Mouse (Mus musculus) left cerebral cortex, postnatal 36 days (tissue): ENCODE measurements around the gene Prmt3. TPM values are rescaled to one million over a fixed set of nuclear protein-coding genes. Genes with fewer than 3 reads are reported as not detected.
A peak's percentile ranks its signal among the peaks of the same experiment; 100 is the strongest.

ENCODE experiments used
- DNase-seq, 2 experiments: peaks; one replicate each; pipeline ENCODE4 v3.0.0; 2021 to 2022; ENCODE audit warnings: low spot score in 2 of 2, mixed read lengths in 1 of 2
- intact Hi-C: fragments of 180-260 bp; cut with DNase I; formaldehyde crosslinking; loops from one replicate; pipeline ENCODE4 v1.15.1; 2025
- total RNA-seq, 2 experiments: library from RNA; stranded (reverse); gene quantifications; 2 replicates each; pipeline ENCODE4 v1.2.3; 2021

Gene Prmt3
- 10 to 100 TPM; 30.1 to 34.4 TPM for total RNA-seq

DNA sequence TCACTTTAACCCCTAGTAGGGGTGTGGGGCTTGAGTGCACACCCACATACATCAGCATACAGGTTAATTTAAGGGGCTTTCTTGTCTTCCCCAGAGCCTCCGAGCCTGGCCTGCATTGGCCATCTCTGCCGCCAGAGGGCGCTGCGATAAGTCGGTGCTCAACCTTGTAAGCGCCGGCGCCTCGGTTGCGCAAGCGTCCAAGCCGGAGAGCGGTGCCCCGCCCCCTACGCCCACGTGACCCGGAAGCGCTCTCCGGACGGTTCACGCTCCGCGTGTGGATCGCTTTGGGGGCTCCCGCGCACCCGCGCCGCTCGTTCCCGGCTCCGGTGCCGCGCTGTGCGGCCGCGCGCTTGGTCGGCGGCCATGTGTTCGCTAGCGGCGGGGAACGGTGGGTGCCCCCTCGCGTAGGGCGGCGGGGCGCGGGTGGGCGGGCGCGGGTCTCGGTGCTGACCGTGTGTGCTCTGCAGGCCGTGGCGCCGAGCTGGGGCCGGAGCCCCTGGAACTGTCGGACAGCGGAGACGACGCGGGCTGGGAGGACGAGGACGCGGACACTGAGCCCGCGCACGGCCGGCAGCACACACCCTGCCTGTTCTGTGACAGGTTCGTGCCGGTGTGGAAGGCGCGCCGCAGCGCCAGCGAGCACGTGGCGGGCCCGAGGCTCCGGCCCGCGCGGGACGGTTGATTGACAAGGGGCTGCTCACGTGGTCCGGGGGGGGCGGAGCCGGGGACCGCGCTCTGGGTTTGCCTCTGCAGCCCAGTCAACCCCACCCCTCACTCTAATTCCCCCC is at the start of gene Prmt3:
Prmt3 (plus strand) TSS at position 233 of the 788 bp plus-strand sequence.
- DNase-seq = peak; percentile 98
- intact Hi-C loops = loop anchor here (1.0 kb wide), 1 partner anchor 145 kb away; no protein-coding TSS in a partner anchor

DNA sequence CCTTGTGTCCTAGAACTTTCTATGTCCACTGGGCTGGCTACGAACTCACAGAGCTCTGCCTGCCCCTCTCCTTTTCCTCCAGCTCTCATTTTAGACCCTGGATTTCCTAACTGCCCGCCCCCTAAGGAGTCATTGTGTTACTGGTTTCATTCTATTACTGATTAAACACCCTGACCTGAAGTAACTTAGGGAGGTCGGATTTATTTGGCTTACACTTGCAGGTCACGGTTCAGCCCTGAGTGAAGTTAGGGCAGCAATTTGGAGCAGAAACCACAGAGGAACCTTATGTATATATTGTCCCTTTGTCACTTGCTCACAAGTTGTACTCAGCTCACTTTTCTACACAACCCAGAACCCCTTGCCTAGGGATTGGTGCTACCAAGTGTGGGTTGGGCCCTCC is 43.8 kb upstream of the Prmt3 start:
- no peak for DNase-seq
- intact Hi-C loops = no loop called here

DNA sequence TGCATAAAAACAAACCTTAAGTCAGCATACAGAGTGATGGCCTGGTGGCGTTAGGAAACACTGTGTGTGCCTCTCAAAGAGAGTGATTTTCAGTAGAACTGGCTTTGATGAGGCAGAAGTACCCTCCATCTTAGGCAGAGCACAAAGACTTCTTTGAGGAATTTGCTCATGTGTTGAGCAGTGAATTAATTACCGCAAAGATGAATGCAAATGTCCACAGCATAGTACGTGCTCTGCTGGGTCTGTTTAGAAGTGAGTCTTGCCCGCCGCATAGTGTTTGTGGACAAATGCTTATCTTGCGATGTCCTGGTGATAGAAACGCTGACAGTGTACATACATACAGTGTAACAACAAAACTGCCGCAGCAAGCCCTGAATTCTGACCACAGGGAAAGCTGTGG is 38.7 kb upstream of the Prmt3 start:
- DNase-seq = no peak
- intact Hi-C loops = no loop called here

DNA sequence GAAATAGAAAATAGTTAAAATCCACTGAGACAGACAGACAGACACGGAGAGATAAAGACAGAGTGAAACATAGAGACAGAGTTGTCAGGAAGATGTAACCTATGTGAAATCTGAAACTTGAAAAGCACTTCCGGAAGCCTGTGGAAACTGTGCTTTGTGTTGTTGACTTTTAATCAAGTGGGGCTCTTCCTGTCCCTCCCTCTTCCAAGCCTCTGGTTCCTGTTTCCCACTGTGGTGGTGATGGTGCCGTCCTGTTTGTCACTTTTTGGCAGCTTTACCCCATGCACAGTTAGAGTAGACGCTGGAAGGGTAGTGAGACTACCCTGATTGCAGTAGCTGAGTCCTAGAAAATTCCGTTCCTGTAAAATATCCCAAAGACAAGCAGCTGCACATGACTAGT is 36.7 kb upstream of the Prmt3 start:
- intact Hi-C loops = no loop called here
- no peak for DNase-seq

DNA sequence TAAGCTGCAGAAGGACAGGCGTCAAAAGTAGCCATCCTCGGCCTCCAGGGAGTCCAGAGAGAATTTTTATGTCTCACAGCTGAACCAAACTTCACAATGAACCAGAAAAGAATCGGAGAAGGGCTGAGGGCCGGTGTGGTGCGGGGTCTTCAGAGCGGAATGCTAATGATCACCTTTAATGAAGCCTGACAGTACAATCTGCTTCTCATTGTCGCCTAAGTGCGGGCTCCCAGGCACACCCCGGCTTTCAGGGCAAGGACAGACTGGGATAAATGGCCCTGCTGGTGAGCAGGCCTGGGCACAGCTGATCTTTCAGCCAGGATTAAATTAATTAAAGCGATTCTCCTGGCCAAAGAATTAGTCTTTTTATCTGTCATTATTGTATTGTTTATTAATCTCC is 36.2 kb upstream of the Prmt3 start:
- no peak for DNase-seq
- intact Hi-C loops = no loop called here

DNA sequence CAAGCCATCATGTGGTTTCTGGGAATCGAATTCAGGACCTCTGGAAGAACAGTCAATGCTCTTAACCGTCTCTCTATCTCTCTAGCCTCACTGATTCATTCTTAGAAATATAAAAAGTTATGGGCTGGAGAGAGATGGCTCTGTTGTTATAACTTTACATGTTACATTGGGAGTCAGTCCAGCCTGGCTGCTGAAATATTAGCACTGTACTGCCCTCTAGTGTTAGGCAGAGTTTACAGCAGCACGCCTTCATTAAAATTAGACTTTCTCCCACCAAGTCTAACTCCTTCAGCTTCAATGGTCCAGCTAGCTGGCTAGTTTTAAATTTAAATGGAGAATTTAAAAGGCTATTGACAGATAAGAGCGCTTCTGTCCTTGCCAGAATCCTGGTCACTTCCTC is 27.0 kb upstream of the Prmt3 start:
- intact Hi-C loops = loop anchor here (5.0 kb wide), 1 partner anchor 279 kb away; no protein-coding TSS in a partner anchor
- no peak for DNase-seq

DNA sequence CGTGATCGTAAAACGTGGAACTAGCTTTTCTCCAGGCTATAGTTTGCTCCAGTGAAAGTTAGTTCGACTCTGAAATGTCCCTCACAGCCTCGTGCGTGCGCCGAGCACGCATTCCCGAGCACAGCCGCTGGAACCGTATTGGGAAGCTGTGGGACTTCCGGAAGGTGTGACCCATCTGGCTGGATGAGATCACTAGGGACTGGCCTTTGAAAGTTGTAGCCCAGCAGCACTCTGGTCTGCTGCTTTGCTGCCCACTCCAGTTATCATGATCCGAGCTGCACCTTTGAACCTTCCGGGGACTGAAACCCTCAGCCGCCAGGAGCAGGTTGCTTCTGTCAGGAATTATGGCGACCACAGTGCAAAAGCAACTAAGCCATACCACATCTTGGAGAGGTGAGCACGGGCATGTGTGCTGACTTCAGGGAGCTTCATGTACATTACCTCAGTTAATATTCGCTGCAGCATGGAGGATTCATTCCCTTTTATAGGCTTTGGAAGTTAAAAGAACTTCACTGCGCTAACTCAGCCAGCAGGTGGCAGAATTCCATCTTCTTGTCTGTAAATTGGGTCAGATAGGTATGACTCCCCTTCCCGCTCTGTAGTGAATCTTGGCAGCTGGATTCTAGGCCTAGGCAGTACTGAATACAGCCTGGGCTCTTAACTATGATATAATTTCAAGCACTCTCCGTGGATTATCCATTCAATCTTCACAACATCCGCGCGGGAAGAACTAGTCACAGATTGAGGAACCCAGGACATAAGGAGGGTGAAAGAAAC is 25.2 kb upstream of the Prmt3 start:
- DNase-seq = no peak
- intact Hi-C loops = loop anchor here (5.0 kb wide), 1 partner anchor 281 kb away; no protein-coding TSS in a partner anchor

DNA sequence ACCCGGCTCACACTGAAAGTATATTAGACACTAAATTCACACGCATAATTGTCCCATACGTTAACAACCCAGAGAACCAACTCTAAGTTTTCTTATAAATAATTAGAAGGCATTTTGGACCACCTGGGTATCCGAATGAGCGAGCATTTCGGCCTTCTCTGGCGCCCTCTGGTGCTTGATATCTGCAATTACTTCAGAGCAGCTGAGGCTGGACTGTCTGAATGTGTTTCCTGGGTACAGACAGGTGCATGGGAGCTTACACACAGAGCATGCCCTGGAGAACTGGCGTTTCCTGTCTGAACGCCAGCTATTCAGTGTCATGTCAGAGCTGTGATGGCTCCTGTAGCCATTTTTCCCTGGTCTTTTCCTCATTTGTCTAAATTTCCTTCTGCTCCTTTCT is 23.4 kb upstream of the Prmt3 start:
- intact Hi-C loops = loop anchor here (1.0 to 5.0 kb wide), 2 partner anchors 138 to 282 kb away; no protein-coding TSS in a partner anchor
- DNase-seq = peak in 1 of 2 experiments; percentile 34

DNA sequence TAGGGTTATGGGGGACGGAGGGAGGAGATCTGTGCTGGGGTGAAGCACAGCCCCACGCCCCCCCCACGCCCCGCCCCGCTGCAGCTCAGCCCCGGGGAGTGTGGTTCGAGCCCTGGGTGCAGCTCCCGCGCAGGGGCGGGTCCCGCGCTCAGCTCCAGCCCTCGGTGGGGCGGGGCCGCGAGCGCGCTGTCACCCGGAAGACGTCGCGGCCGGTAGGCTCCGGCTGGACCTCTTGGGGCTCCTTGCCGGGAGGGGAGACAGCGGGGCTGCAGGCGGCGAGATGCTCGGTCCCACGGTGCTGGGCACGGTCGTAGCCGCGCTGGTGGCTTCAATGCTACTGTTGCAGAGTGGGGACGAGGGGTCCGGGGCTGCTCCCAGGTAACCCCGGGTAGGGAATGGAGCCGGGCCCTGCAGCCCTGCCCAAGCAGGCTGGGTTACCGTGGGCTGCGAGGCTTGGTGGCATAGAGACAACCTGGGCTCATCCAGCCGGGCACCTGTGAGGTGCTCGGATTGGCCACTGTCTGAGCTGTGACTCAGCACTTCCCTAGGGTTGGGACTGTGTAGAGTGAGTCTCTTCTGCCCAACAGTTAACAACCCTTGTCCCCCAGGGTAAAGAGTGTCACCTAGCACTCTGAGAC is 19.1 kb upstream of the Prmt3 start, which contains the start of gene Htatip2:
Htatip2 (plus strand) TSS at position 182 of the 638 bp plus-strand sequence.
- peak; percentile 51 to 67 for DNase-seq
- intact Hi-C loops = no loop called here

DNA sequence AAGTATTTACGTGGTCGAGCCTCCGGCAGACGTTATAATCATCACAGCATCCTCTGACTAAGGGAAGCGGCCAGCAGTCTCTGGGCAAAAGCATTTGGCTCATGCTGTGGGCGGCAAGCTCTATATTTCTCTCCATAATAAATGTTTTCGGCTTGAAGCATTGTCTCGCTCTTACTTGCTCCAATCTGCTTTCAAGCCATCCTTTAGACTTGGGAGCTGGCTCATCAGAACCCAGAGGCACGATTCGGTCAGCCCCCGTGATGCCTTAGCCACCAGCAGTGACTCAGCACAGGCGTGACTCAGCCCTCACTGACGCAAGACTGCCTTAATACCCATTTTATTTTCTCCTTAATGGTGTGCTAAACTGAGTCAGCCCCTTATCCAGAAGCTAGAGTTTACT is 15.5 kb upstream of the Prmt3 start:
- intact Hi-C loops = no loop called here
- peak; percentile 62 to 78 for DNase-seq

DNA sequence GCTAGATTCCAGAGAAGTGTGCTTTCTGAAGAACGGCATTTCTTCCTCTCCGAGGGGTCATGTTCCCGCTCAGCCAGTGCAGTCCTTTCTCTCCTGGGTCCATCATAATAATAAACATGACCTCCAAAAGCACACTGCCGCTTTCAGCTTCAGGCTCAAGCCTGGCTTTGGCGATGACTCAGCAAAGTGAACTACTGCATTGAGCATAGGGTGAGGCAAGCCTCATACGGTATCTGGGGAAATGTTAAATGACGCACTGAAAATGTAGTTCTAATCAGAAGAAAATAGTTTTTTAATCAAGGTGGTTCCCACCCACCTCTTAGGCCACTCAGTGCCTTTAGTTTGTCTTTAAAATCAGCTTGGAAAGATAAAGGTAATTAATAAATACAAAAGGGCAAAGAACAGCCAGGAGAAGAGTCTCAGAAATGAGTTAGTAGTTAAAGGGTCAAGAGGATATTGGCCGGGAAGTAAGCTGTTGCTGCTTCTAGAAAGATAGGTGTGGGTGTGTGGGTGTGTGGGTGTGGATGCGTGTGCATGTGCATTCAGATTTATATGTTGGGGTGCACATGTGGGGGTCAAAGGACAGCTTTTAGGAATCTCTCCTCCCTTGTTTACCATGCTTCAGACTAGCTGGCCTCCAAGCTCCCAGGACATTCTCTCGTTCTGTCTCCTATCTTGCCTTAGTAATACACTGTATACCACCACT is 14.0 kb upstream of the Prmt3 start:
- DNase-seq = no peak
- intact Hi-C loops = no loop called here

DNA sequence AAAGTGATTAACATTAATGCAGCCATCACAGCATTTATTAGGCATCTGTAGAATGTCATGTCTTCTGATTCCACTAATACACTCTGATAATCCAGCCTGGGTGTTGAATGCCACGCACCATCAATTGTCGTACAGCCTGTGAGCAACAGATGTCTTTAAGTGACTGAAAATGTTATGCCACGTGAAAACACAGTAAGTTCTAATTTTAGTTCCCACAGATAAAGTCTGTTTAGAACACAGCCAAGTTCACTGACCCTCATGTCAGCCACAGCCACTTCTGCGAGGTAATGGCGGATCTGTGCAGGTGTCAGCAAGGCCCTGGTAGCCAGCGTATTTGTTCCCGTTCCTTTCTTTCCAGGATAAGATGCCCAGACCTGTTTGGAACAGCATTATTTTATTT is 12.0 kb upstream of the Prmt3 start:
- DNase-seq = no peak
- intact Hi-C loops = no loop called here

DNA sequence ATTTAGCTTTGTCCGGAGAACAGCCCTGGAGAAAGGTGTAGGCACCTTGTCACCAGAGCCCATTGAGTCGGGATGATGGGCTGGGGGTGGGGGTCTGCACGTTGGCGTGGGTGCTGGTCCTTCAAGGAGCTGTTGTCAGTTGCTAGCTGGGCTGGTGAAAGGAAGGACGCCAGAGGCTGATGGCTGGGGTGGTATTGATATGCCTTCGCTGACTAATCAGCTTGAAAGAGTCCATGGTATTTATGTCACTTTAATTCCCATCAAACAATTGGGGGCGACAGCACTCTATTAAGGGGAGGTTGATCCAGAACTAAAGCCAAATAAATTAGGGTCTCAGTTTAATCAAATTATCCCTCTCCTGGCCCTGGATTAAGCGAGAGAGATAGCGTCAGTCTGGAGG is 9.6 kb upstream of the Prmt3 start:
- no peak for DNase-seq
- intact Hi-C loops = no loop called here

DNA sequence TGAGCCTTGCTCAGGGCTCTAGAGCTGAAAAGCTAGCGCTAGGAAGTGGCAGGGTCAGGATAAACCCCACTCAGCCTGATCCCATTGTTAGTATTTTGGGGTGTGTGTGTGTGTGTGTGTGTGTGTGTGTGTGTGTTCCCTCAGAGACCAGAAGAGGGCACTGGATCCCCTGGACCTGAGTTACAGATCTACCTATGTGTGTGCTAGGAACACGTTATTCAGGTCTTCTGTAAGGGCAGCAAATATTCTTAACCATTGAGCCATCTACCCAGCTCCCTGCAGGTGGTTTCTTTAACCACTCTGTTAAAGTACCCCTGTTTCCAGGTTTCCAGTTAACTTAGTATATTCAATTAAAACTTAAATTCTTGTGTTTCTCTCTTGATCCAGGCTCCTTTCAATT is 3.8 kb upstream of the Prmt3 start:
- intact Hi-C loops = no loop called here
- DNase-seq = no peak

DNA sequence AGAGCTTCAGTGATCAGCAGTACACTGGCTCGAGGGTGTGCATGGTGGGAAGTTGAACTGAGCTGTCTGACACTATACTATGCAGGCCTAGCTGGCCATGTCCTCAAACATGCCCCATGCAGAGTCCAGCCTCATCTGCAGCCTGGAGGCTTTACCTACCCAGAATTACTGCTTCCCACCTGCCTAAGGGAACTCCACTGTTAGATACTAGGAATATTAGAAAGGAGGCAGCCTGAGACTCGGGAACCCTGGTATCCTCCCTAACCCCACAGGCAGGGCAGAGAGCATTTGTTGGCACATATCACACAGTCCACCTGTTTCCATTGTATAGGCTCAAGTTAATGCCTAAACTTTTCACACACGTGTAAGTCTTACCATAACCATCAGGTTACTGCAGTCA is 561 bp upstream of the Prmt3 start:
- DNase-seq = no peak
- intact Hi-C loops = no loop called here

DNA sequence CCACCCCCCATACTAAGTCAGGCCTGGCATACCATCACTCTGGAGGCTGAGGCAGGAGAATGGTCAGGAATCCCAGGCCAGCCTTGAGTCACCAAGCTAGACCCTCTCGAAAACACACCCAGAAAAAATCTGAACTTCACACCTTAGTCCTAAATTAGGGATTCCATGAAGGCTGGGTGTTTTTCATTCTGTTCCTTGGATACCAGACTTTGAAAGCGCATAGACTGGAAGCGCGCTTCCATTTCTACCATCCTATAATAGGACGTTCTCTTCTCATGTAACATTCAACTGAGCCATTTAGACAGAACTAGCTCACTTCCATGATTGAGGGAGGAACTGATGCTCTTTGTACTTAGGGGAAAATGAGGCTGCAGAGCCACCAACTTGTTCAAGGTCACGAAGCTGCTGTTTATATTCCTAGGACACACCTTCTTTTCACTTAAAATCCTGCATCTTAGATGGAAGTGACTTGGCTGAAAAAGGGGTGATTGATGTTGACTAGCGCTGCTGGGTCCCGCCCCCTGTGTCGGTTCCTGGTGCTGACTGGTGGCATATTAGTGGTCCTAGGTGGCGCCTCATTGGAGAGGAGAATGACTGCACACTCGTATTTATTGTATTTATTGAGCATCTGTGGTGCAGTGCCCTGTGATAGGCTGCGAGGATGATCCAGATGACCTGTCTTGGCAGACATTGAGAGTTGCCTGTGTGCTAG is 914 bp downstream of the Prmt3 start:
- intact Hi-C loops = loop anchor here (1.0 kb wide), 1 partner anchor 144 kb away; no protein-coding TSS in a partner anchor
- DNase-seq = no peak

DNA sequence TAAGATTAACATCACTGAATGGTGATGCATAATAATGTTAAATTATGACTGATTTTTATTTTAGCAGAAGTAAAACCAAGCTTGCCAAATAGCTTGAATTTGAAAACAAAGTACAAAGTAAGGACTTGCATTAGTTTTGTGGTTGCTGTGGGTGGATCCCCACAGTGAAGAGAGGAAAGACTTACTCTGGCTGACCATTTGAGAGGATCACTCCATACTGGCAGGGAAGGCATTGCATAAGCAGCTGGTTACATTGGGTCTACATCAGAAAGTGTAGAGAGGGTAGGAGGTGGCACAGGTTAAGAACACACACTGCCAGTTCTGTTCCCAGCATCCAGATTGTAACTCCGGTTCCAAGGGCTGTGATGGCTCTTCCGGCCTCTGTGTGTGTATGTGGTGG is 4.9 kb downstream of the Prmt3 start:
- DNase-seq = no peak
- intact Hi-C loops = no loop called here

DNA sequence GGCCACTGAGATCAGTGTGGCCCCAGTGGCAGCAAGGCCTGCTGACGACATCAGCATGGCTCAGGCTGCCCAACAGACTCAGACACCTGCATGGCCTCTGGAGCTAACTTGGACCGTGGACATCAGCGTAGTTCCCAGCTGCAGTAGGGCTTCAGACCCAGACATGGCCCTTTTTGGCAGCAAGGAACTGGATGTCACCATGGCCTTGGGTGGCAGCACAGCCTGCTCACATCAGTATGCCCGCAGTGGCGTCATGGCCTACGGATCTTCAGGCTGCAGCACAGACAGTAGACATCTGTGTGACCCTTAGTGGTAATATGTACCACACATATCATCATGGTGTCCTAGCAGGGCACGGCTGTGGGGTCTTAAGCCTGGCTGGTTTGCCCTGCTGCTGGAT is 7.0 kb downstream of the Prmt3 start:
- no peak for DNase-seq
- intact Hi-C loops = no loop called here
